Mouse (Mus musculus) common myeloid progenitor, adult 5-6 weeks (primary cell): ENCODE results near the gene Slc24a4. TPM values are rescaled to one million over a fixed set of nuclear protein-coding genes. Genes with fewer than 3 reads are reported as not detected.
A peak's percentile ranks its signal among the peaks of the same experiment; 100 is the strongest.

Experiments used
- ATAC-seq: replicated peaks from 2 replicates; pipeline ENCODE4 v1.8.0; 2016; ENCODE audit warnings: low read depth, mild to moderate bottlenecking, moderate TSS enrichment, inconsistent platforms; ENCODE audit not compliant: poor library complexity, severe bottlenecking
- total RNA-seq: library from RNA; stranded (forward); fragments of 200-1000, 187-1606 nt; gene quantifications from 2 replicates; pipeline ENCODE4 v1.2.3, GENCODE M21; 2017

Slc24a4 gene
- total RNA-seq, 1 experiment from 2014 or later, result not detected

DNA sequence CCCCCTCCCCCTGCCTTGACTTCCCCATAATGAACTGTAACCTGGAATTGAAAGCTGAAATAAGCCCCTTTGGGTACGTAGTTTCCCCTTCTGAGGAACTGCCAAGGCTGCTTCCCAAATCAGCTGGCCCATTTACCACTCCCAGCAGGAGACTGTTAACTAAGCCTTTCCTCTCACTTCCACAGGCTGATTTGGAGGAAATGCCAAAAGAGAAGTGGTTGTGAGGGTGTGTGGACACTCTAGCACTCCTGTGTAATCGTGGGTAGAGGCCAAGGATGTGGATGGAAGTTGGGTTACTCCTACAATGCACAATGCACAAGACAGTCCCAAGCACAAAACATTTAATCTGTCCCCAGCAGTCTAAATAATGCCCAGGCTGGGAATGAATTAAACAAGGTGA lies 153.6 kb downstream of the Slc24a4 start:
- ATAC-seq, result peak; percentile 66

DNA sequence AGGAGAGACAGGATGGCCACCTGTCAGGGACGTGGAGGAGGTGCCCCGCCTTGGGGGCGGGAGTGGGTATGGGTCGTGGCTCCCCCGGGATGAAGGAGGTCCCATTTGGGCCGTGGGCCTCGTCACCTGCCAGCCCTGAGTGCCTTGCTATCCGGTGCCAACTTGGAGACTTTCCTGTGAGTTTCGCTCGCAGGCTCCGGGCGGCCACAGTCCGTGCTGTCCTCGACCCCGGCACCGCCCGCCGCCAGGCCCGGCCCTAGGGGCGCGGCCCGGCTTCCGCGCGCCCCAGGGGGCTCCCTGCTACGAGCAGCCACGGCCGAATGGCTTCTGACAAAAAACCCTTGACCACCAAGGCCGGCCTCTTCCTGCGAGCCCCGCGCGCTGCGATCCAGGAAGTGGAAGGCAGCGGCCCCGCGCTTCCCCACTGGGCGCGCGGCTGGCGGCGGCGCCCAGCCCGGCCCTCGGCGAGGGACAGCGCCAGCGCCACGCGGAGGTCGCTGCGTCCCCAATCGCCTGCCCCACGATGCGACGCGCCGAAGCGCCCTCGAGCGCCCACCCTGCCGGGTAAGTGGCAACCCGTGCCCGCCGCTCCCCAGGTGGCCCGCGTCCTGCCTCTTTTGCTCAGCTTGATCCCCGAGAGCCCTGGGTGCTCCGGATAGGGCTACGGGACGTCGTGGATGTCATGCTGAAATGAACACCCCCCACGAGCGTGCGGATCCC lies 154.4 kb downstream of the Slc24a4 start, which contains the start of gene Rin3:
TSS of gene Rin3 (plus strand) at position 286 of the 720 bp plus-strand sequence.
- peak; percentile 40 for ATAC-seq

DNA sequence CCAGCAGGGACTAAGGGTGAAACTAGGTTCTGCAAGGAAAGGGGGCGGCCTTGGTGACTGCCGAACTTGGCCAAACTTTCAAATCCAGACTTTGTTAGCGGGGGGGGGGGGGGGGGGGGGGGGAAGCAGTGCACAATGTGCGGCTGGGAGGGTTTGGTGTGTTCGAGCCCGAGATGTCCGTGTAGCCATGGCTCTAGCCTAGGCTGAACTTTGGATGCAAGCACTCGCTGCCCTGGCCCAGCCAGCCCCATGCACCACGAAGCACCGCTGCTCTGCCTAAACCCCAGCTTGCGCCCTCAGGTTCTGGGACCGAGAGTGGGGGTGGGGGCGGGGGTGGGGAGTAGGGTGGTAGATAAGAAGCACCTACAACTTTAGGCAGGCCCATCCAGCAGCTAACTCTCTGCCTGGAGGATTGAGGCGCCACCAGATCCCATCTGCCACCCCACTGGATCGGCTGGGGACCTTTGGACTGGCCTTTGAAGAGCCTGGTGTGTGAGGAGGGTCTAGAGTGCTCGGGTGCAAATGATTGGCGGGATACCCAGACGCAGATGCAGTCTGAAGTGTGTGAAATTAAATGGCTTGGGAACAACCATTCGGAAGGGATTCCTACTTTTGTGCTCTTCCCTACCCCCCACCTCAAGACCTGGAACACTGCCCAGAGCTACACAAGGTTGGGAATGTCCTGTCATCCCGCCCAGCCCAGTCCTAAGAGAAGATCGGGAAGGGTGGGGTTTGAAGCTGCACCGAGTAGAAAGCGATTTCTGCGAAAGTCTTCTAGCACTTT lies 155.1 kb downstream of the Slc24a4 start:
- ATAC-seq, result no peak

GRCm38 (mm10) chr12:102284267-102284610 lies 155.7 kb downstream of the Slc24a4 start:
- ATAC-seq, result no peak

DNA sequence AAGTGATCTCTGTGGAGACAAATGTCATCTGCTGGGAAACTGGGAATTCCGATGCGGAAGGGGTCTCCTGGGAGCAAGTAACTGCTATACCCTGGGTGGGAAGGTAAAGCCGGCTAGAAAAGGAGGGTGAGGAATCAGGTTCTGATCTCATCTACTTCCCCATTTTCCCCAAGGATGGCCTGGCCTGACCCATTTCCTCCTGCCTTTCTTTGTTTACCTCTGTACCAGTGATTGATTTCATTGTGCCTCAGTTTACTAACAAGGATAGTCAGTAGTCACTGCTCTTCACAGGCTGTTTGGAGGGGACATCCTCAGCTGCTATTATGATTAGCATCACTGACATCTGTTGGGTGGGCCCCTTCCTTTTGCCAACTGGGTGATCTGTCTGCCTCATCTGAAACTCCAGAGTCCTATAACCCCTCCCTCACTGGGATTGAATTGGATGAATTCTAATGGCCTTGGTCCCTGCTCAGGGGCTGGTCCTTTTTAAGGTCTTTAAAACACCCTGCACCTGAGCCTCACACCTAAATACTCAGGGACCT lies 156.2 kb downstream of the Slc24a4 start:
- ATAC-seq, result no peak

- ATAC-seq, result no peak
Observed at GRCm38 (mm10) chr12:102285318-102285717, 156.8 kb downstream of the Slc24a4 start.

DNA sequence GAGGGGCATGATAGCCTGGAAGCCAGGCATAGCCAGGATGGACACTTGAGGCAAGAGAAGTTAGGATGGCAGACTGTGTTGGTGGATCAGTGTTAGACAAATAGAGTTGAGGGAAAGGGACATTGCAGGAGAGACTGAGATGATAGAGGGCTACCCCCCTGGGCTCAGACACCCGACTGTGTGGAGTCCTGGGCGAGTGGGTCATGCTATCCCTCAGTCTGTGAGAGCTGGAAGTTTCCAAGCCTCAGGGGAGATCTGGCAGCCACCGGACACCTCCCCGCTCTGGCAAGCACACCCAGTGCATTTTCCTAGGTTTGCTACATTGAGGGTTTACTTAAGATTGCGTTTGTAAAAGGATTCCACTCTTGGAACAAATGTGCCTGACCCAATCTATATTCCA lies 157.2 kb downstream of the Slc24a4 start:
- ATAC-seq, result no peak

DNA sequence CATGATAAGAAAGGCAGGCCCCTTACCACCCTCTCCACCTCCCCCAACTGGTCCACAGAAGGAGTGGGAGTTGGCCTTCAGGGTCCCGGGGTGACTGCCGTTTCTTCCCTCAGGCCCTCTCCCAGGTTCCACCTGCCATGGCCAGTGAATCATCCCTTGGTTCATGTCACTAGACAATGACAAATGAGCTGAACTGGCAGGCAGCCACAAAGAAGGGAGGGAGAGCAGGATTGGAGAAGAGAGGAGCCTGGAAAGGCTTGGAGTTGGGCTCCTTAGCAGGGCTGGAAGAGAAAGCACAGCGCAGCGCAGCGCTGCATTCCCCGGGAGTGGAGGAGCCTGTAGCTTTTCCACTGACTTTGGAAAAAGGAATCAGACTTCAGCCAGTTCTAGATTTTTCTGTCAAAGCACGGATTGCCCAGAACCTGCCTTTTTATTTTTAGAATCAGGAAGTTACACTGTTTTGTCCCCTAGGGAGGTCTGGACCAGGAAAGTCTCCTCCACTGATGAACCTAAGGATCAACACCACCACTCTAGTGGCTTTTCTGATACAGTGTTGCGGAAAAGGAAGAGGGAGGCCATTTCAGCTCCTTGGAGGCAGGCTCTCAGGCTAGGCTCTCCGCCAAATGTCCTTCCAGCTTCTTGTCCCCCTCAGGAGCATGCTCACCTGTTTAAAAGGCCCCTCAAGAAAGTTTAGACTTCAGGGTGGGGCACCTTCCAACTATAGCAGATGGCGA lies 158.3 kb downstream of the Slc24a4 start:
- ATAC-seq, result no peak

DNA sequence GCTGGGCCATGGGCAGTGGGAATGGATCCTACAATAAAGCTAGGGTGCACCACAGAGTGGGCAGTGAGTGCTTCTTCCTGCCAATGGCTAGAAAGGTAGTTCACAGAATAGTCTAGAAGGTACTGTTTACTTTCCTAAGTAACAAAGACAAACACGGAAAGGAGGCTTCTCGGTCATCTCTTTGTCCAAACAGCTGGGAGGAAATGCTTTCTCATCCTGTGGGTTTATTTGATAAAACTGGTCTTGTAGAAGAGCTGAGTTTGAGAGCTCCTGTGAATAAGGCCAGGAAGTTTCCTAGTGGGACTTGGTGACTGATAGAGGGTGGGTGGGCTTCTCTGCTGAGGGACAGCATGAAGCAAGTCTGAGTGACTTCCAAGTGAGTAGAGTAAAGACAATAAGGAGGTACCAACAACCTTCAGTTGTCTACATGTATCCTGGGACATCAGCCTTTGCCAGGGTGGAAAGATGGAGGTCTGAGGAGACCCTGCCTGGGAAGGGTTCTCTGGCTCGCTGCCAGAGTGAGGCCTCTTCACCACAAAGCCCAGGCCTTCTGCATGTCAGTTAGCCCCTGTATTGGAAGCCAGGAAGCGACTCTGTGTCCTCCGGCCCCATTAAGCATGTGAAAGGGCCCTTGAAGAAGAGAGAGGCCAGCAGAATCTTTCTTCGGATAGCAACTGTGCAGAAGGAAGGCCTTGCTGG lies 159.5 kb downstream of the Slc24a4 start:
- ATAC-seq, result 0 out of 2 replicates have a peak, but pooled peaks have one; percentile 5

DNA sequence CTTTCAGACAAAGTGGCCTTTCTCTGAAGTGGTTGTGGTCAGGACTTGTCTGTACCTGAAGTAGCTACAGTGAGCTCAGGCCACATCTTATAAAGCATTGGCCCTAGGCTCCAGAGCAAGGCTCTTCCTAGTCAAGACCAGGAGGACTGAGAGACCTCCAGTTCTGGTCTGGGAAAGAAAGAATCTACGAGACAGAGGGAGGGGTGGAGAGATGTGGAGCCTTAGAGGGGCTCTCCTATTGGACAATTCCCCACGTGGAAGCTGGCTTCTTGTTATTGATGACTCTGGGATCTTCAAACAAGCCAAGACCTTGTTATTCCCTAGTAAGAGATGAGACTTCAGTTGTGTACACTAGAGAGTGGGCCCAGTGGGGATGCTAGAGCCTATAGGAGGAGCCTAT lies 160.3 kb downstream of the Slc24a4 start:
- ATAC-seq, result no peak

GRCm38 (mm10) chr12:102289568-102289967 lies 161.0 kb downstream of the Slc24a4 start:
- ATAC-seq, result no peak

DNA sequence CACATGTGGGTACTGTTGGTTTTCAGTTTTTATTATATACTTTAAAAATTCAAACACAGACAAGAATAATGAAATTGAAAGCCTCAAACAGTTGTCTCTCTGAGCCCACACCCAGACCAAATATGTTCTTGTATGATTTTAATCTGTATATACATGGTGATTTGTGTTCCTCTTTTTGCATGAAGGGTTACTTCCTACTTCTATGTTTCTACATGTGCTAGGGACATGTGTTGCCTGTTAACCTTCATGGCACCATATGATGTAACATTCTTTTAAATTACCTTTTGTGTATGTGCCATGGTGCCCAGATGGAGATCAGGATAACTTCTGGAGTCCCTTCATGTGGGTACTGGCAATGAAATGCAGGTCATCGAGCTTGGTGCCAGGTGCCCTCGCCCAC lies 162.1 kb downstream of the Slc24a4 start:
- peak; percentile 38 for ATAC-seq

DNA sequence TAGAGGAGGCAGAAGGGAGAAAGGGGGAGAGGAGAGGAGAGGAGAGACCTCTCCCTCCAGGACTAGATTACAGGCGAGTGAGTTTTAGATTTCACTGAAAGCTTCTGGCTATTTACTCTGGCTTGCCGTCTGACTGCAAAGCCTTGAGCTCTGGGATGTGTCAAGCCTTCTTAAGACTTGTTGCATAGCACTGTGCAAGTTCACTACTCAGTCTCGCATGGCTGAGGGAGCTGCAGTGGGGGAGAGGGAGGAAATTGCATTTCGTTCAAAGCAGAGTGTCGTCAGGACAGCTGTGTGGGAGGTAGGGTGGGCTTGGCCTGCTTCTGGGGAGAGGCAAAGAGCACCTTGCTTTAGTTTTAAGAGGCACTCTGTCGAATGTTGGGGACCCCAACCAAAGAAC lies 163.2 kb downstream of the Slc24a4 start:
- no peak for ATAC-seq

DNA sequence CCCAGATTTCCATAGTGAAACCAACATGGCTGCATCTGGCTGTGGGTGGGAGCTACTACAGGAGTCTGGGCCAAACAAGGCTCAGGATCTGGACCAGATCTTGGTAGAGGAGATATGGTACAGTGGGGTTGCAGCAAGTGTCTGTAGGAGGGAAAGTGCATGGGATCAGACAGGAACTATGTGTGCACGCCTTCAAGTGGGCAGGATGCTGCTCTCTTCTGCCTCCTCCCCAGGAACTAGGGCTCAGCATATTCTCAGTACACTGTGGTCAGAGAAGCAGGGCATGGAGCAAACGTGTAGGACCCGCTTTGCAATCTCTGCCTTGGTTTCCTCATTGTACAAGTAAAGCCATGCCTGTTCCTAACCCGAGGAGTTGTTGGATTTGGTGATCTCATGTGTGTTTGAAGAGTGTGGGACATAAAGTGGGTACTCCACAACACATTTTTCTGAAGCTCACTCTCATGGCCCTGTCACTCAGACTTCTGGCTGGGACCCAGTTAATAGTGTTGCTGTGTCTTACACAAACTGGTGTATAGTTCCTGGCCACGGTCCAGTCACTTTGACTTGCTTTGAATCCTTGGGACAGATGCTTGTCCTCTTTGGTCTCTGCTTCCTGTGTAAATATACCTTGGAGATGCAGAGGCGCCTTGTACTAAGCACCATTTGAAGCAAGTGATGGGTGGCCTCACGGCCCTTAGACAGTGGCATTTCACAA lies 164.1 kb downstream of the Slc24a4 start:
- ATAC-seq, result no peak

DNA sequence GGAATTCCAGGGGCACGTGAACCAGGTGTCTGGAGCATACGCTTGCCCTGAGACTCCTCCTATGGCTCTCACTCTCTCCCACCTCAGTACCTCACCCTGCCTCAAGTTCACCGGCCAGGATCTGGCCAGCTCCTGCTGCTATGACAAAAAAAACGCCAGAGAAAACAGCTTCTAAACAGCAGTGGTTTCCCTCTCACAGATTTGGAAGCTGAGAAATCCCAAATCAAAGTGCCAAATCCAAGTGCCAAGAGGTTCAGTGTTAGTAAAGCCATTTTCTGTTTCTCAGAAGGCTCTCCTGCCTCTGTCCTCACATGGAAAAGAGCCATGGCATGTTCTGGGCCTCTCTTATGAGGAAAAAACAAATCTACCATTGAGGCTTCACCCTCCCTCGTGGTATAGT lies 166.1 kb downstream of the Slc24a4 start:
- no peak for ATAC-seq

- ATAC-seq, result peak; percentile 57
Observed at GRCm38 (mm10) chr12:102295230-102295629, 166.7 kb downstream of the Slc24a4 start.

- ATAC-seq, result no peak
Observed at GRCm38 (mm10) chr12:102295662-102296061, 167.1 kb downstream of the Slc24a4 start.

DNA sequence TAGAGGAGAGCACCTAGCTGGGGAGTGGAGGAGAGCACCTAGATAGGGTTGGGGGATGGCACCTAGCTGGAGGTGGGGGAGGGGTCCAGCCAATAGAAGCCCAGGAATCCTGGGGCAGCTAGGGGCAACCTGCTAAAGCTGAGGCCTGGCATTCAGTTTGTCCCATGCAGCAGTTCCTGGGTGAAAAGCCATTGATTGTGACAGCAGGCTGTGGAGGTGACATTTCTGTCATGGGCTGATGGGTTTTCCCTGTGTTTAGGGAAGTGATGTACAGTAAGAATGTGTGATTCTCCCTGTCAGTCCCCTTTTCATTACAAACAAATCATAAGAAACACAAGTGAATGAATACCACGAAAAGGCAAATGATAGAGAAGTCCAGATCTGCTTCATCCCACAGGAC lies 167.8 kb downstream of the Slc24a4 start:
- ATAC-seq, result no peak

- peak; percentile 59 for ATAC-seq
Observed at GRCm38 (mm10) chr12:102296967-102297366, 168.4 kb downstream of the Slc24a4 start.
